Mouse (Mus musculus) E14TG2a.4 (cell line): Measurements from ENCODE around the gene Tnk2.
A peak's percentile ranks its signal among the peaks of the same experiment; 100 is the strongest.

Source experiments
- H3K27me3 ChIP-seq: 2 replicates; pipeline ENCODE4 v1.6.1; 2014; ENCODE audit warnings: low read length, control low read depth; ENCODE audit not compliant: insufficient read depth
- H3K36me3 ChIP-seq: 2 replicates; pipeline ENCODE4 v1.6.1; 2014; ENCODE audit warnings: low read length, control low read depth; ENCODE audit not compliant: insufficient read depth
- H3K4me1 ChIP-seq: replicated peaks from 2 replicates; pipeline ENCODE4 v1.6.1; 2014; ENCODE audit warnings: low read depth, low read length, control low read depth
- H3K4me3 ChIP-seq: replicated peaks from 2 replicates; pipeline ENCODE4 v1.5.1; 2014; ENCODE audit warnings: mild to moderate bottlenecking, low read length
- H3K9me3 ChIP-seq: 2 replicates; pipeline ENCODE4 v1.6.1; 2014; ENCODE audit warnings: low read length, control low read depth
- CTCF ChIP-seq: conservative IDR thresholded peaks from 2 replicates; pipeline ENCODE4 v1.5.1; 2014; ENCODE audit warnings: low read length
- NANOG ChIP-seq: IDR thresholded peaks from 2 replicates; pipeline ENCODE4 v1.6.1; 2014; ENCODE audit warnings: borderline replicate concordance, low read length, mixed read lengths
- POU5F1 ChIP-seq: IDR thresholded peaks from 2 replicates; pipeline ENCODE4 v1.6.1; 2014; ENCODE audit warnings: low read length, borderline replicate concordance

The Tnk2 gene

GRCm38 (mm10) chr16:32683343-32683742, 39.7 kb downstream of the Tnk2 start:
- TF ChIP-seq NANOG (no peak), POU5F1 (no peak), CTCF (peak; percentile 67)
- Histone ChIP-seq H3K36me3 (peaks cover 52% of the 10 kb centered on the region), H3K9me3 (no peaks in the 10 kb centered on the region), H3K4me1 (peaks cover 58% of the 10 kb centered on the region), H3K4me3 (no peak overlapping the region), H3K27me3 (no peaks in the 10 kb centered on the region)

GRCm38 (mm10) chr16:32685405-32685804, 41.7 kb downstream of the Tnk2 start:
- H3K36me3 ChIP-seq: peaks cover 31% of the 10 kb centered on the region
- no peaks in the 10 kb centered on the region for H3K27me3 ChIP-seq
- no peak for TF ChIP-seq POU5F1
- no peak for TF ChIP-seq CTCF
- no peak for TF ChIP-seq NANOG
- no peak overlapping the region for H3K4me3 ChIP-seq
- H3K9me3 ChIP-seq: no peaks in the 10 kb centered on the region
- peaks cover 48% of the 10 kb centered on the region for H3K4me1 ChIP-seq

DNA sequence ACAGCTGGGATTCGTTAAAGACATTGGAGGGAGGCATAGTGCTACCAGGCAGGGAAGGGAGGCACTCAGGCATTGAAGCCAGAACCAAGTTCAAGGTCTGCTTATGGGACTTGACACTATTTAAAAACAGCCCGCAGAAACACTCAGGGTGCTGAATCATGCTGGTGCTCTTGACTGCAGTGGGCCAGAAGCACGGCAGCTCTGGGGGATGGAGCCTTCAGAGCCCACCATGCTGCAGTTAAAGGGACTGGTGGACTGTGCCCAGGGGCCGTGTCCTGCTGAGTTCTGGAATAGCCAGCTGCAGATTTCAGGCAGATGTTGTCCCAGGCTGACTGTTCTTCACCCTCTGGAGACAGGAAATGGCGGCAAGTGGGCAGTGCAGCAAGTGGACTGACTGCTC, 42.3 kb downstream of the Tnk2 start:
- Histone ChIP-seq H3K4me1 (peaks cover 43% of the 10 kb centered on the region), H3K4me3 (no peak overlapping the region), H3K27me3 (no peaks in the 10 kb centered on the region), H3K9me3 (no peaks in the 10 kb centered on the region), H3K36me3 (peaks cover 26% of the 10 kb centered on the region)
- no peak for TF ChIP-seq CTCF
- no peak for TF ChIP-seq NANOG
- no peak for TF ChIP-seq POU5F1

GRCm38 (mm10) chr16:32687221-32687620, 43.5 kb downstream of the Tnk2 start:
- peaks cover 14% of the 10 kb centered on the region for H3K36me3 ChIP-seq
- no peak overlapping the region for H3K4me3 ChIP-seq
- no peaks in the 10 kb centered on the region for H3K27me3 ChIP-seq
- no peak; the same call in 1 of the 2 replicates for TF ChIP-seq CTCF
- no peak for TF ChIP-seq NANOG
- no peak for TF ChIP-seq POU5F1
- peaks cover 38% of the 10 kb centered on the region for H3K4me1 ChIP-seq
- no peaks in the 10 kb centered on the region for H3K9me3 ChIP-seq

GRCm38 (mm10) chr16:32688770-32689169, 45.1 kb downstream of the Tnk2 start:
- Histone ChIP-seq H3K4me3 (no peak overlapping the region), H3K36me3 (no peaks in the 10 kb centered on the region), H3K4me1 (peaks cover 25% of the 10 kb centered on the region), H3K27me3 (no peaks in the 10 kb centered on the region), H3K9me3 (no peaks in the 10 kb centered on the region)
- TF ChIP-seq NANOG: no peak
- TF ChIP-seq POU5F1: no peak
- TF ChIP-seq CTCF: no peak

GRCm38 (mm10) chr16:32689501-32689900, 45.8 kb downstream of the Tnk2 start:
- peaks cover 25% of the 10 kb centered on the region for H3K4me1 ChIP-seq
- peak; percentile 78 for TF ChIP-seq CTCF
- no peak for TF ChIP-seq POU5F1
- TF ChIP-seq NANOG: no peak
- H3K4me3 ChIP-seq: no peak overlapping the region
- no peaks in the 10 kb centered on the region for H3K27me3 ChIP-seq
- H3K9me3 ChIP-seq: no peaks in the 10 kb centered on the region
- no peaks in the 10 kb centered on the region for H3K36me3 ChIP-seq

DNA sequence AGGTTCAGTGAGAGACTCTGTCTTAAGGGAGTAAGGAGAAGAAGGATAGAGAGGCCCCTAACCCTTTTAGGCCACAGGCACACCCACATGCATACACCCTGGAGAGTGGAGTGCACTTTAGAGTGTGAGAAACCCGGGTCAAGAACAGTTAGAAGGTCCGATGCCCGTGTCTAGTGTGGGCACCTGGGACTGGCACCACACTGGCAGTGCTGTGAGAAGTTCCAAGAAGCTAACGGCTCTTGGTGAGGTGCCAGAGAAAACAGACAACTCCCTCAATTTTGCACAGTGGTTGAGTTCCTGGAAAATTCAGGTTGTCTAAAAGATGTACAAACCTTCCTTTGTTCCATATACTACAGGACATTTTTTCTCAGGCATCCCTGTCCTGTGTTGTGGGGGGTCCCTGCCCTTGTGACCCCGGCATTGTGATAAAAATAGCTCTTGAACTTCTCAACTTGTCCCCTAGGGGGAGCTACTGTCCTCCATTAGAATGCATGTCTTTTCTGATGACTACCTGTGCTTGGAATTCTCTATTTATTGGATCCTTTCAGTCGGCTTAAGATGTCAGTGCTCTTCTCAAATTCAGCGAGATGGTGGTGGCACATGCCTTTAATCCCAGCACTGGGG, 53.3 kb downstream of the Tnk2 start:
- Histone ChIP-seq H3K4me3 (no peak overlapping the region), H3K9me3 (no peaks in the 10 kb centered on the region), H3K36me3 (no peaks in the 10 kb centered on the region), H3K27me3 (0 out of 2 replicates have a peak, but pooled peaks cover 3% of the 10 kb centered on the region), H3K4me1 (peaks cover 27% of the 10 kb centered on the region)
- TF ChIP-seq NANOG: no peak
- peak; percentile 88 for TF ChIP-seq CTCF

DNA sequence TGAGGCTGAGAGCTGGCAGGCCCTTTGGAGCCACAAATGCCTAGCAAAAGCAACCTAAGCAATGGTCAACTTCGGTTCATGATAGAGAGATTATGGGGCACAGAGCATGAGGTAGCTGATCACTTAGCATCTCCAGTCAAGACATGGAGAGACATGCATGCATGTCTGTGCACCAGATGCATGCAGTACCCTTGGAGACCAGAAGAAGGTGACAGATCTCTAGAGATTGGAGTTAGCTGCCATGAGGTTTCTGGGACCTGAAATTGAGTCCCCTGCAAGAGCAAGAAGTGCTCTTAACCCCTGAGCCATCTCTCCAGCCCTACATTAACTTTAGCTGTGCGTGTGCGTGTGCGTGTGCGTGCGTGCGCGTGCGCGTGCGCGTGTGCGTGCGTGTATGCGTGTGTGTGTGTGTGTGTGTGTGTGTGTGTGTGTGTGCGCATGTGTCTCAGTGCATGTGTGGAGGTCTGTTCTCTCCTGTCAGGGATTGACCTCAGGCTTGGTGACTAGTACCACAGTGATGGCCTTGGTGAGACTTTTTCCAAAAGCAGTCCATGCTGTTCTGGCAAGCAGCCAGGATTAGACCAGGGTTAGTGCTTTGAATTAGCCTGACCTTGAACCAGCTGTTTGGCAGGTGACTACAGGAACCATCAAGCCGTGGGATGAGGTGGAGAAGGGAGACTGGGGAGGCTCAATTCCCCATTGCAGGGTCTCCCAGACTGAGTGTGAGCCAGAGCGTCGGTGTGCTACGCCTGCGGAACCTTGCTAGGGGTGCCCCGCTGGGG, 54.2 kb downstream of the Tnk2 start:
- H3K4me1 ChIP-seq: peaks cover 27% of the 10 kb centered on the region
- TF ChIP-seq POU5F1 (no peak), CTCF (peak; percentile 36), NANOG (no peak)
- H3K36me3 ChIP-seq: no peaks in the 10 kb centered on the region
- 0 out of 2 replicates have a peak, but pooled peaks cover 3% of the 10 kb centered on the region for H3K27me3 ChIP-seq
- H3K4me3 ChIP-seq: peak overlapping the region; percentile 67
- H3K9me3 ChIP-seq: no peaks in the 10 kb centered on the region
